ENCODE assay signal across 13 mouse cellular contexts in genomic region chr14:99190153-99190790, GRCm38 (mm10).
DNase-seq lines count a peak whose midpoint lies in the region; ATAC-seq and TF ChIP-seq lines count a peak whose summit lies in the region.
"Had no signal": no experiment of that assay in that cellular context is flagged by ENCODE, and none has a peak within 500 bp of the region (broad histone marks: within the 10 kb centered on the region; RNA-seq: fewer than 3 reads in every experiment).

No protein-coding gene starts in this region.

- TF ChIP-seq POLR2A in cerebellum, adult 2 months (IDR thresholded peaks at IDR 0.05; ENCODE audit: borderline replicate concordance, insufficient read depth, low read length) = no peak
- no peak for TF ChIP-seq POLR2A in myocyte (IDR thresholded peaks at IDR 0.05; ENCODE audit: insufficient read length, low read depth)

- 91% methylated on average over 5 of the region's 5 CpGs for WGBS in cerebellum, adult 2 months

- no peak for ATAC-seq in activated CD4-positive, CD25-positive, alpha-beta regulatory T cell, adult 4 months
- ATAC-seq: liver, postnatal 0 days had no signal

- no peak overlapping the region for H3ac ChIP-seq in myocyte (ENCODE audit: control insufficient read depth, insufficient read length)

- H3K27me3 ChIP-seq in cerebellum, adult 2 months (ENCODE audit: control insufficient read depth, insufficient read depth, low read length) = no peaks in the 10 kb centered on the region
- no peaks in the 10 kb centered on the region for H3K27me3 ChIP-seq in myocyte (ENCODE audit: control insufficient read depth, insufficient read depth, insufficient read length)
- H3K27me3 ChIP-seq: embryonic facial prominence, embryonic 12.5 days; midbrain, embryonic 12.5 days had no signal

- peak; percentile 18 to 47 for DNase-seq in cerebellum, adult 2 months
- DNase-seq in cerebellum, postnatal 4 days (ENCODE audit: low spot score in 2 of 2) = no peak
- DNase-seq in lung, postnatal 25 days (ENCODE audit: low spot score) = peak; percentile 60
- no peak for DNase-seq in lung, postnatal 14 days
- peak; percentile 44 to 65 for DNase-seq in heart, adult 9 months (ENCODE audit: low spot score in 2 of 2)
- DNase-seq in spleen, adult 12 weeks (ENCODE audit: low spot score) = no peak
- DNase-seq: adrenal gland, postnatal 10 days; liver, postnatal 0 days had no signal

- H3K4me1 ChIP-seq in cerebellum, adult 2 months (ENCODE audit: control insufficient read depth, insufficient read depth, low read length) = no peaks in the 10 kb centered on the region
- H3K4me1 ChIP-seq: embryonic facial prominence, embryonic 12.5 days; hindbrain, embryonic 10.5 days; midbrain, embryonic 12.5 days had no signal

- no peak overlapping the region for H3K27ac ChIP-seq in cerebellum, adult 2 months (ENCODE audit: insufficient read depth, low read length)
- H3K27ac ChIP-seq: embryonic facial prominence, embryonic 12.5 days; hindbrain, embryonic 10.5 days; midbrain, embryonic 12.5 days had no signal

- no peak overlapping the region for H3K4me3 ChIP-seq in cerebellum, adult 2 months (replicated peaks; ENCODE audit: insufficient read depth, low read depth, low read length)
- no peak overlapping the region for H3K4me3 ChIP-seq in myocyte
- H3K4me3 ChIP-seq: embryonic facial prominence, embryonic 12.5 days; hindbrain, embryonic 10.5 days; midbrain, embryonic 12.5 days had no signal

- H3K79me2 ChIP-seq in myocyte (ENCODE audit: control insufficient read depth, insufficient read depth) = no peaks in the 10 kb centered on the region

- H3K4me2 ChIP-seq in myocyte (ENCODE audit: low read depth) = no peak overlapping the region
- H3K4me2 ChIP-seq: embryonic facial prominence, embryonic 12.5 days; midbrain, embryonic 12.5 days had no signal

- TF ChIP-seq CTCF in cerebellum, adult 2 months (IDR thresholded peaks at IDR 0.05; ENCODE audit: borderline replicate concordance, insufficient read depth, low read depth, low read length) = no peak

- peaks cover 7% of the 10 kb centered on the region for H3K36me3 ChIP-seq in myocyte (ENCODE audit: control insufficient read depth, insufficient read depth)
- H3K36me3 ChIP-seq: embryonic facial prominence, embryonic 12.5 days had no signal

TF ChIP-seq in myocyte, 11 proteins besides CTCF, POLR2A, EP300 and RAD21:
- TF ChIP-seq E2F4 (IDR thresholded peaks at IDR 0.05; ENCODE audit: insufficient read depth) (no peak), MYOD1 (IDR thresholded peaks at IDR 0.05; ENCODE audit: control insufficient read depth in 1 of 3, insufficient read length in 2 of 3, low read depth in 2 of 3) (peak in 1 of 3 experiments; percentile 63), MYOG (IDR thresholded peaks at IDR 0.05; ENCODE audit: control insufficient read depth in 1 of 3, insufficient read depth in 1 of 3, insufficient read length in 2 of 3, low read depth in 2 of 3) (peak in 2 of 3 experiments; percentile 48 to 82)

Comparison
In these comparisons a context has a peak if more than half of its experiments do, and no peak if none do; other contexts are left out.
1. DNase-seq: peak in cerebellum, adult 2 months (2 of 2), lung, postnatal 25 days (single experiment) and heart, adult 9 months (2 of 2); none in cerebellum, postnatal 4 days (0 of 2), lung, postnatal 14 days (single experiment) and spleen, adult 12 weeks (single experiment).